ENCODE assay signal across 8 mouse cellular contexts in genomic region chr12:70109921-70110320, GRCm38 (mm10). TPM values are rescaled to one million over a fixed set of nuclear protein-coding genes. Genes with fewer than 3 reads are reported as not detected.
DNase-seq lines count a peak whose midpoint lies in the region; ATAC-seq and TF ChIP-seq lines count a peak whose summit lies in the region.

No protein-coding gene starts in this region.

- H3K27me3 ChIP-seq in embryonic facial prominence, embryonic 15.5 days = 0 out of 2 replicates have a peak, but pooled peaks cover 3% of the 10 kb centered on the region
- H3K27me3 ChIP-seq in kidney, postnatal 0 days (ENCODE audit: insufficient read depth, low read length) = no peaks in the 10 kb centered on the region
- H3K27me3 ChIP-seq in midbrain, embryonic 10.5 days (ENCODE audit: low read depth, poor library complexity, severe bottlenecking) = peaks cover 87% of the 10 kb centered on the region
- H3K27me3 ChIP-seq in thymus, adult 2 months (ENCODE audit: control insufficient read depth, insufficient read depth, low read length) = no peaks in the 10 kb centered on the region

- H3K4me3 ChIP-seq in embryonic facial prominence, embryonic 15.5 days (replicated peaks) = peak overlapping the region; percentile 89
- peak overlapping the region; percentile 84 for H3K4me3 ChIP-seq in kidney, postnatal 0 days (replicated peaks; ENCODE audit: low read depth, low read length)
- peak overlapping the region; percentile 89 for H3K4me3 ChIP-seq in midbrain, embryonic 10.5 days
- no peak overlapping the region for H3K4me3 ChIP-seq in thymus, adult 2 months (ENCODE audit: control insufficient read depth, insufficient read depth, low read length)

- H3K9me3 ChIP-seq in embryonic facial prominence, embryonic 15.5 days (replicated peaks) = no peaks in the 10 kb centered on the region
- no peaks in the 10 kb centered on the region for H3K9me3 ChIP-seq in kidney, postnatal 0 days (replicated peaks; ENCODE audit: low read length)
- H3K9me3 ChIP-seq in midbrain, embryonic 10.5 days (replicated peaks) = no peaks in the 10 kb centered on the region

- no peak overlapping the region for H3K27ac ChIP-seq in embryonic facial prominence, embryonic 15.5 days (replicated peaks)
- no peak overlapping the region for H3K27ac ChIP-seq in kidney, postnatal 0 days
- no peak overlapping the region for H3K27ac ChIP-seq in midbrain, embryonic 10.5 days (replicated peaks)
- H3K27ac ChIP-seq in thymus, adult 2 months (ENCODE audit: control insufficient read depth, insufficient read depth, low read length) = no peak overlapping the region

- no peak overlapping the region for H3K9ac ChIP-seq in embryonic facial prominence, embryonic 15.5 days
- H3K9ac ChIP-seq in kidney, postnatal 0 days (ENCODE audit: low read depth, low read length) = no peak overlapping the region

- 50% methylated on average over 6 of the region's 6 CpGs for WGBS in embryonic facial prominence, embryonic 15.5 days
- 40% methylated on average over 6 of the region's 6 CpGs for WGBS in kidney, postnatal 0 days
- 67% methylated on average over 6 of the region's 6 CpGs for WGBS in midbrain, embryonic 10.5 days
- WGBS in thymus, adult 2 months = 23% methylated on average over 6 of the region's 6 CpGs

- DNase-seq in adrenal gland, adult 2 months = peak; percentile 56
- DNase-seq in adrenal gland, adult 8-10 months = no peak
- peak; percentile 30 to 34 for DNase-seq in B cell, adult 2 months
- no peak for DNase-seq in kidney, postnatal 0 days (ENCODE audit: low spot score)
- DNase-seq in midbrain, embryonic 10.5 days (ENCODE audit: low spot score) = no peak
- no peak for DNase-seq in thymus, adult 2 months
- no peak for DNase-seq in ovary, postnatal 10 days (ENCODE audit: low spot score)

- H3K36me3 ChIP-seq in embryonic facial prominence, embryonic 15.5 days = no peaks in the 10 kb centered on the region
- H3K36me3 ChIP-seq in kidney, postnatal 0 days (ENCODE audit: insufficient read depth, low read length) = no peaks in the 10 kb centered on the region
- no peaks in the 10 kb centered on the region for H3K36me3 ChIP-seq in midbrain, embryonic 10.5 days
- no peaks in the 10 kb centered on the region for H3K36me3 ChIP-seq in thymus, adult 2 months (ENCODE audit: control insufficient read depth, insufficient read depth, low read length)

- peaks cover 55% of the 10 kb centered on the region for H3K4me1 ChIP-seq in embryonic facial prominence, embryonic 15.5 days
- peaks cover 26% of the 10 kb centered on the region; the same call in 1 of the 2 replicates for H3K4me1 ChIP-seq in kidney, postnatal 0 days (replicated peaks; ENCODE audit: insufficient read depth, low read length)
- H3K4me1 ChIP-seq in midbrain, embryonic 10.5 days = peaks cover 66% of the 10 kb centered on the region
- peaks cover 39% of the 10 kb centered on the region for H3K4me1 ChIP-seq in thymus, adult 2 months (replicated peaks; ENCODE audit: control insufficient read depth, insufficient read depth, low read length)

- TF ChIP-seq POLR2A in thymus, adult 2 months (IDR thresholded peaks at IDR 0.05; ENCODE audit: control insufficient read depth, extremely low read depth, insufficient read depth, low read length, poor library complexity) = no peak

- no peak for ATAC-seq in embryonic facial prominence, embryonic 15.5 days (ENCODE audit: insufficient number of reproducible peaks, low FRiP score, low TSS enrichment, low read depth)
- no peak for ATAC-seq in kidney, postnatal 0 days (replicated peaks; ENCODE audit: low FRiP score, low read depth)

- peak overlapping the region; percentile 84 for H3K4me2 ChIP-seq in embryonic facial prominence, embryonic 15.5 days (replicated peaks)
- peak overlapping the region; percentile 100 for H3K4me2 ChIP-seq in kidney, postnatal 0 days (ENCODE audit: low read length)

- TF ChIP-seq CTCF in kidney, postnatal 0 days (IDR thresholded peaks at IDR 0.05; ENCODE audit: low read depth) = no peak
- no peak for TF ChIP-seq CTCF in thymus, adult 2 months (IDR thresholded peaks at IDR 0.05; ENCODE audit: borderline replicate concordance, control insufficient read depth, extremely low read depth, insufficient read depth, low read length, poor library complexity)

RNA-seq across cellular contexts. Expression of gene Nin, which starts 3.6 kb away (rescaled TPM):
- 10 to 100 TPM; 29.7 to 34.2 TPM for total RNA-seq in adrenal gland, adult 2 months (2021)
- 9.1 and 9.6 TPM in 2 replicates for polyA plus RNA-seq in adrenal gland, adult 2 months (2012; rRNA removed)
- total RNA-seq in adrenal gland, adult 8-10 months (2022) = 10 to 100 TPM; 27.4 to 55.2 (median 38.7) TPM
- polyA plus RNA-seq in embryonic facial prominence, embryonic 15.5 days (2015; fragmentation: Nextera tagmentation; extraction: Ambion mirVana) = 13.9 and 14.8 TPM in 2 replicates
- polyA plus RNA-seq in kidney, postnatal 0 days (2015; fragmentation: Nextera tagmentation; extraction: Ambion mirVana) = 7.6 and 7.9 TPM in 2 replicates
- 9.4 and 10.0 TPM in 2 replicates for polyA plus RNA-seq in midbrain, embryonic 10.5 days (2016; fragmentation: Nextera tagmentation; extraction: Ambion mirVana)
- 21.8 and 32.2 TPM in 2 replicates for polyA plus RNA-seq in thymus, adult 2 months (2012; rRNA removed)

RNA-seq across cellular contexts. Expression of gene Abhd12b, which starts 44.0 kb away (rescaled TPM):
- total RNA-seq in adrenal gland, adult 2 months (2021) = not detected
- not detected in 2 replicates for polyA plus RNA-seq in adrenal gland, adult 2 months (2012; rRNA removed)
- not detected for total RNA-seq in adrenal gland, adult 8-10 months (2022)
- 1.00 and 1.1 TPM in 2 replicates for polyA plus RNA-seq in embryonic facial prominence, embryonic 15.5 days (2015; fragmentation: Nextera tagmentation; extraction: Ambion mirVana)
- not detected in 2 replicates for polyA plus RNA-seq in kidney, postnatal 0 days (2015; fragmentation: Nextera tagmentation; extraction: Ambion mirVana)
- 0.10 TPM in 1 of 2 replicates, not detected in the other for polyA plus RNA-seq in midbrain, embryonic 10.5 days (2016; fragmentation: Nextera tagmentation; extraction: Ambion mirVana)
- 0.12 and 0.15 TPM in 2 replicates for polyA plus RNA-seq in thymus, adult 2 months (2012; rRNA removed)

Comparison
In these comparisons a context has a peak if more than half of its experiments do, and no peak if none do; other contexts are left out.
1. DNase-seq: peak in adrenal gland, adult 2 months (single experiment) and B cell, adult 2 months (2 of 2); none in adrenal gland, adult 8-10 months (single experiment), kidney, postnatal 0 days (single experiment), midbrain, embryonic 10.5 days (single experiment), thymus, adult 2 months (single experiment) and ovary, postnatal 10 days (single experiment).